Mouse (Mus musculus) limb, embryonic 11.5 days (tissue): ENCODE measurements around the gene Tmem251. TPM values are rescaled to one million over a fixed set of nuclear protein-coding genes. Genes with fewer than 3 reads are reported as not detected.

Source experiments
- ATAC-seq: fragments of 200-750 bp; cut with Nextera tagmentation; 2 replicates; pipeline ENCODE4 v1.8.0; 2017; ENCODE audit warnings: low read depth; ENCODE audit not compliant: insufficient number of reproducible peaks, low FRiP score, low TSS enrichment
- DNase-seq: peaks from one replicate; pipeline ENCODE4 v3.0.0-alpha.2; 2015; ENCODE audit warnings: low spot score
- H3K27ac ChIP-seq: fragments of 300-500 bp; sonication (generic); replicated peaks from 2 replicates; pipeline ENCODE4 v1.5.1; 2014; ENCODE audit warnings: low read depth, mild to moderate bottlenecking, low read length
- H3K27me3 ChIP-seq: fragments of 300-500 bp; sonication (generic); 2 replicates; pipeline ENCODE4 v1.6.1; 2014; ENCODE audit warnings: mild to moderate bottlenecking, low read length, mixed read lengths; ENCODE audit not compliant: control insufficient read depth, insufficient read depth
- H3K36me3 ChIP-seq: fragments of 300-500 bp; sonication (generic); 2 replicates; pipeline ENCODE4 v1.6.1; 2014; ENCODE audit warnings: mild to moderate bottlenecking, low read length, moderate library complexity, mixed read lengths; ENCODE audit not compliant: control insufficient read depth, insufficient read depth
- H3K4me1 ChIP-seq: fragments of 300-500 bp; sonication (generic); 2 replicates; pipeline ENCODE4 v1.6.1; 2014; ENCODE audit warnings: low read length, mixed read lengths; ENCODE audit not compliant: control insufficient read depth, insufficient read depth
- H3K4me2 ChIP-seq: fragments of 300-500 bp; sonication (generic); 2 replicates; pipeline ENCODE4 v1.6.1; 2014; ENCODE audit warnings: low read depth, mild to moderate bottlenecking, moderate library complexity; ENCODE audit not compliant: severe bottlenecking
- H3K4me3 ChIP-seq: fragments of 300-500 bp; sonication (generic); 2 replicates; pipeline ENCODE4 v1.5.1; 2014; ENCODE audit warnings: low read depth, low read length
- H3K9ac ChIP-seq: fragments of 300-500 bp; sonication (generic); 2 replicates; pipeline ENCODE4 v1.6.1; 2014; ENCODE audit warnings: mild to moderate bottlenecking, low read length
- H3K9me3 ChIP-seq: fragments of 300-500 bp; sonication (generic); 2 replicates; pipeline ENCODE4 v1.6.1; 2016; ENCODE audit warnings: low read length; ENCODE audit not compliant: control insufficient read depth
- WGBS: fragments of 180-500 bp; shearing (Covaris S2); extraction: QIAGEN DNeasy Blood & Tissue Kit; methylation state at CpG from one replicate; pipeline ENCODE4 v1.1.7; 2014; 5-methylcytosine and 5-hydroxymethylcytosine counted together
- polyA plus RNA-seq: library from polyadenylated mRNA; unstranded; fragments of >200 nt; fragmentation: Nextera tagmentation; extraction: Ambion mirVana; gene quantifications from 2 replicates; pipeline ENCODE4 v1.2.1, GENCODE M21; 2014

Tmem251 gene
- 9.7 and 10.7 TPM in 2 replicates for polyA plus RNA-seq

DNA sequence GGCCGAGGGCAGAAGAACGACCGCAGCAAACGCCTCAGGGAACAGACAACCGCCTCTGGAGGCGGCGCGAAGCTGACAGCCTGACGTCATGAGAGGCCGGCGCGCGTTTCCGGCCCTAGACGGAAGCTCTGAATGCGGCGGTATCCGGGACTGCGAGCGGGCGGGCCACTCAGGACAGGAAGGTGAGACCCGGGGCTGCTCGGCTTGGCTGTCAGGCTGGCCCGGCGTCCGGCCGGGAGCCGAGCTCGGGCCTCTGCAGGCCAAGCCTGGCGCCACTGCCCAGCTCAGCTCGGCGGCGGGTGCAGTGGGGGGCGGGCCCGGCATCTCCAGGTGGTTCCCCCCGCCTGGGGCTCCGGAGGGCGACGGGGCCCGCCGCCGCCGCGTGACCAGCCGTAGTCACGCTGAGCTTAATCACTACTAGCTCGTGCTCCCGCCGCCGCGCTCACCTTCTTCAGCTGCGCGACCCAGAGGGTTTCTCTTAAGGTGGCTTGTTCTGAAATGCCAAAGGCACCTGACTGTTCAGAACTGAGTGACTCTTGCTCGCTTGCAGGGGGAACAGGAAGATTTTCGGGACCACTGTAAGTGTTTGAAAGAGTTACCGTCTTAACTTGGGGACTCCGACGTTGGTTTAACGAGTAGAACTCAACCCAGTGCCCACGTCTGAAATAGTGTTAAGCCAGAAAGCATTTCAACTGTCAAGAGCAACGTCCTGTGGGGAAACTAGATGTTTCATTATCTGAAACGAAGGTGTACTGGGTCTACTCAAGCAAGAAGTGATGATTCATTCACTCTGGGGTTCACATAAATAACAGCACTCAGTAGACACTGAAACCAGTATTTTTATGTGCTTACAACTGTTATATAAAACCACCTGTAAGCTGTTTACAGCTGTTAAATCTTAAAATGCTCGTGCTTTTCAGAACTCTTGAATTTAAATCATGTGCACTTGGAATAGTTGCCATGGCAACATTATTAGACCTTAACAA is at the start of gene Tmem251, which contains the start of gene Moap1:
Gene Tmem251, plus strand, starts transcription at position 174 of the 986 bp plus-strand sequence.
Gene Moap1, minus strand, starts transcription at position 73 of the 986 bp plus-strand sequence.
- H3K4me2 ChIP-seq, result peak within 1 kb of the TSS; percentile 85
- under 1% methylated on average over 54 of the region's 63 CpGs for WGBS
- H3K4me3 ChIP-seq, result peak within 1 kb of the TSS; percentile 74
- H3K27me3 ChIP-seq, result no peaks in the 10 kb centered on the region
- H3K9ac ChIP-seq, result peak within 1 kb of the TSS; percentile 81
- no peaks in the 10 kb centered on the region for H3K9me3 ChIP-seq
- ATAC-seq (peak; percentile 95), DNase-seq (peak; percentile 92)
- H3K27ac ChIP-seq, result peak within 1 kb of the TSS; percentile 65
- H3K4me1 ChIP-seq, result peaks cover 6% of the 10 kb centered on the region
- no peaks in the 10 kb centered on the region for H3K36me3 ChIP-seq

DNA sequence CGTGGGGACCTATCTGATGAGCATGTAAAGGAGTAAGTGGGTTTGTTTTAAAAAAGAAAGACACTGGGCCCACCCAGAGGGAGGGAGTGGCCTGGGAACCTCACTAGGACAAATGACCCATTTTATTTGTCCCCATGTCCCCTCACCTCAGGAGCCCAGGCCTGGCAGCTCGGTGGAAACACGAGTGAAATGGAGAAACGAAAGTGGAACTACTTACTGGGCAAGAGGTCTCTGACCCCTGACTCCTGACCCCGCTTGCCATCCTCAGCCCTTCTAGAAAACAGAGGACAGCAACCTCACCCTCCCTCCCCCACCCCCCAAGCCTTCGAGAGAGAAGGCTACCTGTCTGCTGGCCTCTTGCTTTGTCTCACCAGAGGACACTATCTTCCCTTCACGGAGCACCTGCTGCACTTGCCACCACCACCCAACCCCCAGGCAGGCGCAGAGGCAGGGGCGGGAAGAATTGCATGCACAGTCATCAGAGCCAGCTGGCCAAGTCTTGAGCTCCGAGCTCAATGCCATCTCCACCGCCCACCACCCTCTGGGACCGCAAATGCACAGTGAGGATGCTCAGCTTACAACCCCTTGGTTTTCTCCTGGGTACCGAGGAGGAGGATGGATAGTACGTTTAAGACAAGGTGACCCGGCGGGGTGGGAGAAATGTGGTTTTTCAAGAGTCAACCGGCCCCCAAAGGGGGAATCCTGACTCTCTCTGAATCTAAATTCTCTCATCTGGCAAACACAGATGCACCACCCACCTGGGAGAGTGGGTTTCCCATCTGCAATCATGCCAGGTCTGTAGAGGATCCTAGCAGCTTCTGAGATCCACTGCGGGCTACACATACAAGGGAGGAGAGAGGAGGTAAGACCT is 48.0 kb upstream of the Tmem251 start:
- WGBS, result 73% methylated on average over 18 of the region's 18 CpGs
- ATAC-seq (no peak), DNase-seq (no peak)
- Histone ChIP-seq H3K9me3 (no peaks in the 10 kb centered on the region), H3K27me3 (no peaks in the 10 kb centered on the region), H3K9ac (no peak overlapping the region), H3K4me3 (no peak overlapping the region), H3K4me1 (peaks cover 18% of the 10 kb centered on the region), H3K4me2 (no peak overlapping the region), H3K36me3 (no peaks in the 10 kb centered on the region), H3K27ac (no peak overlapping the region)

DNA sequence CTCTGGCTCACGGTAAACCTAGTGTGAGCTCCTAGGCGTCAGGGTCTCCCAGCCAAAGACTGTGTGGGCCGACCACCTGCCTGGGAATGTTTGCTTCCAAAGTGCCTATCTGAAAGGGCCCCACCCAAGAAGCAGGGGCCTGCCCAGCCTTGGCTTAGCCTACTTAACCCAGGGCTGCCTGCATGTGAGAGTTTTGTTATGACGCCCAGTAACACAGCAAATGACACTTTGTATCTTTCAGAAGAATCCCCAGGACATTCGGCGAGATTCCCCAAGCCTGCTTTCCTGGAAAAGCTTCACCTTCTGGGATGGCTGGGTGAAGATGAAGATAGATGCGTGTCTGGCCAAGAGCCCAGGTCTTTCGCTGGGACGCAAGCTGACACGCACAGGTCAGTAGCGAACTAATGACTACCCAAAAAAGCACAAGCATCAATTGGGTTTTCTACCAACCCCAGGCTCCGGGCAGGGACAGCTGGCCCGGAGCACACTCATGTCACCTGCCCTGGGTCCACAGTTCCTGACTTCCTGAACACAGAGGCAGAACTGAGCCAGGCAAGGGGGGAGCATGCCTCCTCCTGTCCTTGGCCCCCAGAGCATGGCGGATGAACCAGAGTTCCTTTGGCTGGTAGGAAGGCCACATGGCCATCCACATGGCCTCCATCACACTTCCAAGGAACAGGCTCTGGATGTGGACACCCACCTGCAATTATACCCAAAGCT is 46.8 kb upstream of the Tmem251 start:
- WGBS, result 91% methylated on average over 14 of the region's 14 CpGs
- no peak overlapping the region for H3K9ac ChIP-seq
- DNase-seq, result no peak
- no peak overlapping the region for H3K4me3 ChIP-seq
- no peaks in the 10 kb centered on the region for H3K36me3 ChIP-seq
- H3K4me2 ChIP-seq, result no peak overlapping the region; the same call in 1 of the 2 replicates
- H3K4me1 ChIP-seq, result peaks cover 18% of the 10 kb centered on the region
- no peak overlapping the region for H3K27ac ChIP-seq
- no peaks in the 10 kb centered on the region for H3K9me3 ChIP-seq
- no peak for ATAC-seq
- H3K27me3 ChIP-seq, result no peaks in the 10 kb centered on the region

DNA sequence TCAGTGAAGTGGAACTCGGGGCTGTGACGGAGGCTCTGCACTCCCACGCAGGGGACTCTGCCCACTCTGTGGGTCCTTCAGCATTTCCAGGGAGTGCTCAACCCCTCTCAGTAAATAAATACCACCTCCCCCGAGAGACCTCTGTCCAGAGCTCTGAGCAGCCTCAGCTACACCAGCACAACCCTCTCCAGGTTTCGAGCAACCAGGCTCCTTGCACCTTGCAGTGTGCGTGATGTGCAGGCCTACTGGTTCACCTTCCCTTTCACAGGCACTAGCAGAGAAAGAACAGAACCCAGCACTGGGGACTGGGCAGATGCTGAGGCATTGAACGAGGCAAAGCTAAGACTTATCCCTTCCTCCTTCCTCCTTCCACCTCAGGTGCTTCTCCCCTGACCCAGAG is 46.2 kb upstream of the Tmem251 start:
- Histone ChIP-seq H3K4me3 (no peak overlapping the region), H3K27me3 (no peaks in the 10 kb centered on the region), H3K4me1 (peaks cover 18% of the 10 kb centered on the region), H3K36me3 (no peaks in the 10 kb centered on the region), H3K4me2 (no peak overlapping the region; the same call in 1 of the 2 replicates), H3K9ac (no peak overlapping the region), H3K9me3 (no peaks in the 10 kb centered on the region), H3K27ac (no peak overlapping the region)
- DNase-seq, result no peak
- no peak for ATAC-seq
- 82% methylated on average over 7 of the region's 7 CpGs for WGBS

DNA sequence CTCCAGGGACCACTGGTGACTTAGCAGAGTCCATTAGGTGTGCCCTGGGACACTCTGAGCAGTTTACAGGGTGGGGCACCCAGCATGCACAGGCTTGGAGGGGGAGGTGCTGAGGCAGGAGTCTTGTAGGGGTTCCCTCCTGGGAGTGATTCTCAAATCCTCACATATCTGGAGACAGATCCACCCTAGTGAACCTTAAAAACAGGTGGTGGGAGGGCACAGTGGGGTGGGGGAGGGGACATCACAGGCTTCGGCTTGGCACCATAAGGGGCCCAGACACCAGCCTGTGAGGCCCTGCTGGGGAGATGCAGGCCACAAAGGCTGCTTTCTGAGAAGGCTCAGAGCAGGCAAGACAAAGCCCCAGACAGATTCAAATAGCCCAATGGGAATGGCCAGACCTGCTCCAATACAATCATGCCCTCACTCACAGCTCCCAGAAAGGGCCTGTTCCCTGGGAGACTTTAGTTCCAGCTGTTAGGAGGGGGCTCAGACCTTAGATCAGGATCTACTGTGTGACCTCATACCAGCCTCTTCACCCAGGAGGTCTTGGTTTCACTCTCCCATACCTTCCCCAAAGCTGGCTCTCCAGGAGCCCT is 45.4 kb upstream of the Tmem251 start:
- H3K36me3 ChIP-seq, result no peaks in the 10 kb centered on the region
- no peak for DNase-seq
- H3K9ac ChIP-seq, result peak overlapping the region; percentile 32
- no peak overlapping the region for H3K4me3 ChIP-seq
- H3K27ac ChIP-seq, result 0 out of 2 replicates have a peak overlapping the region, but pooled peaks have one; percentile 18
- WGBS, result 7% methylated on average over 1 of the region's 1 CpGs
- H3K4me1 ChIP-seq, result peaks cover 20% of the 10 kb centered on the region
- no peaks in the 10 kb centered on the region for H3K9me3 ChIP-seq
- no peak overlapping the region for H3K4me2 ChIP-seq
- no peaks in the 10 kb centered on the region for H3K27me3 ChIP-seq
- ATAC-seq, result no peak

DNA sequence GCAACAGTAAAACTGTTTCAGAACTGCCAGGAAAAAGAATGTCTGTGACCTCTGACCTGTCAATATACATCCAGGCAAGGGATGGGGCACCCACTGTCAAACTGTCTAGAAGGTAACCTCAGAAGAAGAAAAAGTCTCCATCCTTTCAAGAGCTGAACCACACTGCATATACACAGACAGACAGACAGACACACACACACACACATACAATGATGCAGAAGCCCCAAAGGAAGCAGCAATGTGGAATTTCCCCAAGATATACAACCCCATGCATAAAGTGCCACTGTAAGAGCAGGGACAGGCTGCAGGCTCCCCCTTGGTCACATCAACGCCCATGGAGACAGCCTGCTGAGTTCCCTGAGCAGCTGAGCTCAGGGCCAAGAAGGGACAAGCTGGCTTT is 44.4 kb upstream of the Tmem251 start:
- H3K9ac ChIP-seq, result no peak overlapping the region

DNA sequence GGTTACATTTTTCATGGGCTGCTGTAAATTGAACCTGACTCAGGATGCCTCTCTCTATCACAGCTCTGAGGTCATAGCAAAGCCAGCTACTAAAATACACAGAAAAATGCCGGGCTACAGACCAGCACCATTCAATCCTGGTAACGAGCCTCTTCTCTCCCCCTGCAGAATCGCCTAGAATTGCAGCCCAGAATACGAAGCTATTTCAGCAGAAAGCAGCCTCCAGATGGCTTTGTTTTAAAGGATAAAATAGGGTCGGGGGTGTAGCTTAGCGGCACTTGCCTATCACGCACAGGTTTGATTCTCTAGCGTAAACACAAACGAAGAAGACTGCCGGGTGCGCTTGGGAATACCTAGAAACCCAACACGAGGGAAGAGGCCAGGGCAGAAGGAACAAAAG is 43.1 kb upstream of the Tmem251 start:
- Histone ChIP-seq H3K4me1 (peaks cover 24% of the 10 kb centered on the region), H3K9ac (no peak overlapping the region), H3K4me3 (no peak overlapping the region), H3K9me3 (no peaks in the 10 kb centered on the region), H3K27ac (no peak overlapping the region), H3K4me2 (no peak overlapping the region), H3K27me3 (no peaks in the 10 kb centered on the region), H3K36me3 (no peaks in the 10 kb centered on the region)
- no peak for ATAC-seq
- 55% methylated on average over 12 of the region's 12 CpGs for WGBS
- no peak for DNase-seq

More for the DNA sequence above, 44.4 kb upstream of the Tmem251 start:
- Histone ChIP-seq H3K27ac (no peak overlapping the region), H3K9me3 (no peaks in the 10 kb centered on the region), H3K36me3 (no peaks in the 10 kb centered on the region), H3K27me3 (no peaks in the 10 kb centered on the region), H3K4me1 (peaks cover 23% of the 10 kb centered on the region), H3K4me3 (no peak overlapping the region), H3K4me2 (no peak overlapping the region)
- DNase-seq (no peak), ATAC-seq (no peak)
- WGBS, result 25% methylated on average over 1 of the region's 1 CpGs
